Mouse (Mus musculus) MEL (cell line): ENCODE measurements around the gene Phospho1. TPM values are rescaled to one million over a fixed set of nuclear protein-coding genes. Genes with fewer than 3 reads are reported as not detected.
A peak's percentile ranks its signal among the peaks of the same experiment; 100 is the strongest.

ENCODE experiments used
- DNase-seq: peaks from one replicate; pipeline ENCODE4 v3.0.0; 2011; ENCODE audit warnings: low read depth, low spot score
- H3K27ac ChIP-seq: 2 replicates; pipeline ENCODE4 v1.5.1; 2012; ENCODE audit warnings: low read depth, mild to moderate bottlenecking, control low read depth, low read length, moderate library complexity; ENCODE audit not compliant: control insufficient read depth
- H3K27me3 ChIP-seq, 2 experiments: fragments of 150-350 bp in 1 of 2; sonication (generic) in 1 of 2; 2 replicates each; pipeline ENCODE4 v1.6.1; 2012; ENCODE audit warnings: low read length in 2 of 2, mild to moderate bottlenecking in 2 of 2, improper control_type of control experiment in 1 of 2, moderate library complexity in 1 of 2; ENCODE audit not compliant: insufficient read depth in 2 of 2, control insufficient read depth in 1 of 2
- H3K36me3 ChIP-seq, 2 experiments: 2 replicates each; pipeline ENCODE4 v1.6.1; 2012 to 2014; ENCODE audit warnings: low read length in 2 of 2, improper control_type of control experiment in 1 of 2, inconsistent platforms in 1 of 2, mild to moderate bottlenecking in 1 of 2; ENCODE audit not compliant: insufficient read depth in 2 of 2, control insufficient read depth in 1 of 2
- H3K4me1 ChIP-seq, 2 experiments: fragments of 150-350 bp in 1 of 2; sonication (generic) in 1 of 2; 2 replicates each; pipeline ENCODE4 v1.6.1; 2012; ENCODE audit warnings: low read length in 2 of 2, improper control_type of control experiment in 1 of 2, mild to moderate bottlenecking in 1 of 2; ENCODE audit not compliant: insufficient read depth in 2 of 2, control insufficient read depth in 1 of 2
- H3K4me3 ChIP-seq, 2 experiments: fragments of 150-350 bp in 1 of 2; sonication (generic) in 1 of 2; 2 replicates each; pipeline ENCODE4 v1.5.1; 2012; ENCODE audit warnings: low read depth in 2 of 2, low read length in 2 of 2, mild to moderate bottlenecking in 2 of 2, moderate library complexity in 2 of 2, control low read depth in 1 of 2, improper control_type of control experiment in 1 of 2; ENCODE audit not compliant: control insufficient read depth in 1 of 2, insufficient read depth in 1 of 2
- H3K79me2 ChIP-seq: 2 replicates; pipeline ENCODE4 v1.6.1; 2012; ENCODE audit warnings: mild to moderate bottlenecking, low read length, moderate library complexity; ENCODE audit not compliant: control insufficient read depth, poor library complexity, insufficient read depth
- H3K9ac ChIP-seq: 2 replicates; pipeline ENCODE4 v1.6.1; 2012; ENCODE audit warnings: low read depth, mild to moderate bottlenecking, control low read depth, low read length, moderate library complexity; ENCODE audit not compliant: control insufficient read depth, poor library complexity, severe bottlenecking
- H3K9me3 ChIP-seq: fragments of 150-350 bp; sonication (generic); replicated peaks from 2 replicates; pipeline ENCODE4 v1.6.1; 2012; ENCODE audit warnings: mild to moderate bottlenecking, low read length, improper control_type of control experiment, moderate library complexity; ENCODE audit not compliant: insufficient read depth
- BHLHE40 ChIP-seq: IDR thresholded peaks from 2 replicates; pipeline ENCODE4 v1.6.1; 2012; ENCODE audit warnings: low read depth, mild to moderate bottlenecking, inconsistent platforms, low read length, improper control_type of control experiment, borderline replicate concordance
- CHD1 ChIP-seq: IDR thresholded peaks from 2 replicates; pipeline ENCODE4 v1.6.1; 2012; ENCODE audit warnings: low read depth, mild to moderate bottlenecking, inconsistent platforms, low read length, improper control_type of control experiment
- CHD2 ChIP-seq: IDR thresholded peaks from 2 replicates; pipeline ENCODE4 v1.6.1; 2011; ENCODE audit warnings: low read length, improper control_type of control experiment
- CTCF ChIP-seq, 3 experiments: IDR thresholded peaks in 2 of 3; conservative IDR thresholded peaks in 1 of 3; 2 replicates each; pipeline ENCODE4 v1.5.1; 2011 to 2012; ENCODE audit warnings: low read length in 3 of 3, low read depth in 2 of 3, mild to moderate bottlenecking in 2 of 3, improper control_type of control experiment in 1 of 3, inconsistent platforms in 1 of 3, mixed read lengths in 1 of 3, moderate library complexity in 1 of 3; ENCODE audit not compliant: control insufficient read depth in 1 of 3, insufficient read depth in 1 of 3, poor library complexity in 1 of 3, severe bottlenecking in 1 of 3
- E2F4 ChIP-seq: IDR thresholded peaks from 2 replicates; pipeline ENCODE4 v1.6.1; 2011; ENCODE audit warnings: low read depth, low read length, improper control_type of control experiment, borderline replicate concordance
- EP300 ChIP-seq, 2 experiments: IDR thresholded peaks; 2 replicates each; pipeline ENCODE4 v1.6.1; 2011; ENCODE audit warnings: improper control_type of control experiment in 2 of 2, low read length in 2 of 2, low read depth in 1 of 2, mild to moderate bottlenecking in 1 of 2
- GATA1 ChIP-seq: IDR thresholded peaks from 2 replicates; pipeline ENCODE4 v1.6.1; 2011; ENCODE audit warnings: low read depth, low read length, improper control_type of control experiment
- JUND ChIP-seq: IDR thresholded peaks from 2 replicates; pipeline ENCODE4 v1.6.1; 2011; ENCODE audit warnings: low read depth, mild to moderate bottlenecking, improper control_type of control experiment, low read length
- KAT2A ChIP-seq: conservative IDR thresholded peaks from 2 replicates; pipeline ENCODE4 v1.6.1; 2012; ENCODE audit warnings: low read depth, low read length, improper control_type of control experiment, inconsistent platforms
- MAX ChIP-seq: IDR thresholded peaks from 2 replicates; pipeline ENCODE4 v1.6.1; 2011; ENCODE audit warnings: low read length, improper control_type of control experiment
- MEF2A ChIP-seq: IDR thresholded peaks from 2 replicates; pipeline ENCODE4 v1.6.1; 2014; ENCODE audit warnings: low read depth, mild to moderate bottlenecking, inconsistent platforms, low read length, improper control_type of control experiment; ENCODE audit not compliant: poor library complexity, insufficient replicate concordance, severe bottlenecking; ENCODE audit errors: extremely low read depth
- MXI1 ChIP-seq: IDR thresholded peaks from 2 replicates; pipeline ENCODE4 v1.6.1; 2011; ENCODE audit warnings: mild to moderate bottlenecking, low read depth, low read length, improper control_type of control experiment
- MYB ChIP-seq: IDR thresholded peaks from 2 replicates; pipeline ENCODE4 v1.6.1; 2011; ENCODE audit warnings: mild to moderate bottlenecking, low read depth, low read length, improper control_type of control experiment
- MYC ChIP-seq: IDR thresholded peaks from 2 replicates; pipeline ENCODE4 v1.6.1; 2011; ENCODE audit warnings: low read depth, mild to moderate bottlenecking, low read length, improper control_type of control experiment, moderate library complexity
- NELFE ChIP-seq: IDR thresholded peaks from 2 replicates; pipeline ENCODE4 v1.6.1; 2011; ENCODE audit warnings: low read depth, low read length, improper control_type of control experiment
- NRF1 ChIP-seq: IDR thresholded peaks from 2 replicates; pipeline ENCODE4 v1.6.1; 2014; ENCODE audit warnings: low read depth, mild to moderate bottlenecking, inconsistent platforms, low read length, improper control_type of control experiment, moderate library complexity; ENCODE audit not compliant: poor library complexity, insufficient read depth, severe bottlenecking
- POLR2A ChIP-seq, 2 experiments: IDR thresholded peaks; 2 replicates each; pipeline ENCODE4 v1.6.1; 2011 to 2012; ENCODE audit warnings: low read length in 2 of 2, mild to moderate bottlenecking in 2 of 2, control low read depth in 1 of 2, improper control_type of control experiment in 1 of 2, low read depth in 1 of 2, moderate library complexity in 1 of 2; ENCODE audit not compliant: control insufficient read depth in 1 of 2, insufficient read depth in 1 of 2, poor library complexity in 1 of 2
- POLR2AphosphoS2 ChIP-seq: IDR thresholded peaks from 2 replicates; pipeline ENCODE4 v1.6.1; 2011; ENCODE audit warnings: low read length, improper control_type of control experiment
- POLR2AphosphoS5 ChIP-seq: IDR thresholded peaks from 2 replicates; pipeline ENCODE4 v1.6.1; 2012; ENCODE audit warnings: low read depth, borderline replicate concordance, mild to moderate bottlenecking, inconsistent platforms, low read length, moderate library complexity, mixed read lengths
- RCOR1 ChIP-seq: IDR thresholded peaks from 2 replicates; pipeline ENCODE4 v1.6.1; 2012; ENCODE audit warnings: low read depth, mild to moderate bottlenecking, inconsistent platforms, low read length, improper control_type of control experiment
- SIN3A ChIP-seq: IDR thresholded peaks from 2 replicates; pipeline ENCODE4 v1.6.1; 2012; ENCODE audit warnings: low read length, improper control_type of control experiment, inconsistent platforms
- SMC3 ChIP-seq: IDR thresholded peaks from 2 replicates; pipeline ENCODE4 v1.6.1; 2011; ENCODE audit warnings: low read depth, low read length, improper control_type of control experiment
- TAL1 ChIP-seq: IDR thresholded peaks from 2 replicates; pipeline ENCODE4 v1.6.1; 2012; ENCODE audit warnings: mild to moderate bottlenecking, inconsistent platforms, low read length, moderate library complexity, mixed read lengths
- TBP ChIP-seq: IDR thresholded peaks from 2 replicates; pipeline ENCODE4 v1.8.0; 2011; ENCODE audit warnings: low read depth, low read length, improper control_type of control experiment
- TCF12 ChIP-seq: IDR thresholded peaks from 2 replicates; pipeline ENCODE4 v1.6.1; 2014; ENCODE audit warnings: low read depth, mild to moderate bottlenecking, inconsistent platforms, low read length, improper control_type of control experiment, moderate library complexity
- USF1 ChIP-seq: IDR thresholded peaks from 2 replicates; pipeline ENCODE4 v1.6.1; 2014; ENCODE audit warnings: low read depth, mild to moderate bottlenecking, inconsistent platforms, low read length, improper control_type of control experiment, moderate library complexity
- ZC3H11A ChIP-seq: IDR thresholded peaks from 2 replicates; pipeline ENCODE4 v1.6.1; 2012; ENCODE audit warnings: low read depth, mild to moderate bottlenecking, inconsistent platforms, low read length, improper control_type of control experiment
- ZKSCAN1 ChIP-seq: IDR thresholded peaks from 2 replicates; pipeline ENCODE4 v1.6.1; 2012; ENCODE audit warnings: low read depth, mild to moderate bottlenecking, inconsistent platforms, low read length, improper control_type of control experiment, moderate library complexity
- ZNF384 ChIP-seq: IDR thresholded peaks from 2 replicates; pipeline ENCODE4 v1.6.1; 2012; ENCODE audit warnings: low read depth, mild to moderate bottlenecking, inconsistent platforms, low read length, improper control_type of control experiment
- polyA plus RNA-seq, 2 experiments: library from polyadenylated mRNA; stranded (reverse) in 1 of 2; unstranded in 1 of 2; fragments of >175 nt in 1 of 2; fragments of >200 nt in 1 of 2; gene quantifications; 2 replicates each; pipeline versions ENCODE4 v1.2.1 to v1.2.4; 2012; ENCODE audit warnings: low replicate concordance in 2 of 2, low read depth in 1 of 2; ENCODE audit not compliant: insufficient read length in 2 of 2, insufficient read depth in 1 of 2, missing spikeins in 1 of 2
- total RNA-seq: library from RNA; depleted of rRNA; stranded (reverse); fragments of 300-350 nt; gene quantifications from 2 replicates; pipeline ENCODE4 v1.2.3, GENCODE M21; 2012

The Phospho1 gene
- total and polyA plus RNA-seq, 3 experiments: 15.4 to 76.0 TPM; not detected in 1

GRCm38 (mm10) chr11:95838598-95838997 lies 14.3 kb downstream of the Phospho1 start:
- Histone ChIP-seq H3K9ac (no peak overlapping the region), H3K4me3 (no peak overlapping the region), H3K27me3 (no peaks in the 10 kb centered on the region), H3K27ac (no peak overlapping the region), H3K9me3 (no peaks in the 10 kb centered on the region), H3K79me2 (no peaks in the 10 kb centered on the region; the same call in 1 of the 2 replicates), H3K4me1 (peaks cover 22 to 62% of the 10 kb centered on the region in 2 experiments), H3K36me3 (peaks cover 0 to 32% of the 10 kb centered on the region in 2 experiments; a peak in 2 of 4 replicates)
- no peak for TF ChIP-seq KAT2A
- TF ChIP-seq RCOR1: no peak
- no peak for TF ChIP-seq USF1
- no peak for TF ChIP-seq POLR2AphosphoS2
- 0 out of 4 replicates have a peak, but pooled peaks of 1 of the 2 experiments have one; percentile 15 for TF ChIP-seq EP300 (IDR thresholded peaks at IDR 0.05; ENCODE audit: low read depth in 1 of 2, low read length in 2 of 2)
- no peak for TF ChIP-seq MEF2A
- TF ChIP-seq E2F4: no peak
- TF ChIP-seq MXI1: no peak
- no peak for TF ChIP-seq MYB
- TF ChIP-seq ZC3H11A: no peak
- 0 out of 2 replicates have a peak, but pooled peaks have one; percentile 31 for TF ChIP-seq SIN3A
- no peak for TF ChIP-seq ZKSCAN1
- TF ChIP-seq POLR2AphosphoS5: no peak
- no peak for TF ChIP-seq ZNF384
- no peak for TF ChIP-seq JUND
- TF ChIP-seq TBP: no peak
- no peak for DNase-seq

GRCm38 (mm10) chr11:95838999-95839868 lies 14.9 kb downstream of the Phospho1 start:
- peak; percentile 29 for DNase-seq
- no peaks in the 10 kb centered on the region; the same call in 1 of the 2 replicates for H3K79me2 ChIP-seq
- H3K4me3 ChIP-seq: no peak overlapping the region
- H3K27me3 ChIP-seq: no peaks in the 10 kb centered on the region
- H3K4me1 ChIP-seq: peaks cover 20 to 60% of the 10 kb centered on the region in 2 experiments
- H3K36me3 ChIP-seq: peaks cover 0 to 32% of the 10 kb centered on the region in 2 experiments; a peak in 2 of 4 replicates
- H3K27ac ChIP-seq: no peak overlapping the region
- no peaks in the 10 kb centered on the region for H3K9me3 ChIP-seq
- no peak overlapping the region for H3K9ac ChIP-seq
- TF ChIP-seq CHD2 (no peak), MAX (no peak), MXI1 (no peak), BHLHE40 (no peak), ZC3H11A (no peak), NRF1 (no peak), MYB (peak; percentile 60), GATA1 (no peak), MYC (no peak), CHD1 (no peak), SMC3 (no peak), E2F4 (no peak), USF1 (no peak), TAL1 (no peak), JUND (no peak), POLR2A (IDR thresholded peaks at IDR 0.05; ENCODE audit: control insufficient read depth in 1 of 2, insufficient read depth in 1 of 2, low read depth in 1 of 2, low read length in 2 of 2, poor library complexity in 1 of 2) (peak in 1 of 2 experiments; percentile 35; a peak in 1 of 4 replicates), TCF12 (no peak), CTCF (IDR thresholded peaks at IDR 0.05 in 2 of 3, conservative IDR thresholded peaks at IDR 0.05 in 1 of 3; ENCODE audit: control insufficient read depth in 1 of 3, insufficient read depth in 1 of 3, low read depth in 2 of 3, low read length in 3 of 3, poor library complexity in 1 of 3, severe bottlenecking in 1 of 3) (no peak), POLR2AphosphoS2 (no peak), TBP (peak; percentile 69; the same call in 1 of the 2 replicates), EP300 (IDR thresholded peaks at IDR 0.05; ENCODE audit: low read depth in 1 of 2, low read length in 2 of 2) (no peak; a peak in 1 of 4 replicates), NELFE (no peak), ZKSCAN1 (no peak)
